22 mouse cellular contexts compared by ENCODE assay signal in the genomic region with DNA sequence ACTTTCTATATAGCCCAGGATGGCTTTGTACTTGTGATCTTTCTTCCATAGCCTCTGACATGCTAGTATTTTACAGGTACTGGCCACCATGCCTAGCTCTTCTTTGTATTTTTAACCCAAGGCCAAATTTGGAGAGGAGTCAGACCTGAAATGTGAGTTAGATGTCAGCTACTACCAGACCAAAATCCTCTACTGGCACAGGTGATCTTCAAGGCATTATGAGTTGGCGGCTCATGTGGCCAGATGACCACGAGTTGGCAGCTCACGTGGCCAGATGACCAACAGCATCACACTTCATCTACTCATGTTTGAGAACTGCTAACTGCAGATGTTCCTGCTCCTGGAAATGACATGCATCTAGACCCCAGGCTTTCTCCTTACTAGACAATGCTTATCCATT. TPM values are rescaled to one million over a fixed set of nuclear protein-coding genes. Genes with fewer than 3 reads are reported as not detected.
DNase-seq lines count a peak whose midpoint lies in the region; ATAC-seq lines count a peak whose summit lies in the region.
"Had no signal": no experiment of that assay in that cellular context is flagged by ENCODE, and none has a peak within 500 bp of the region (broad histone marks: within the 10 kb centered on the region; RNA-seq: fewer than 3 reads in every experiment).

No protein-coding gene starts in this region.

- DNase-seq in heart, adult 11 months, result peak; percentile 66
- peak; percentile 52 for DNase-seq in fat pad, adult 2 months (ENCODE audit: extremely low read depth, low read depth, low spot score)
- DNase-seq in gonadal fat pad, adult 2 months (ENCODE audit: low read depth), result peak; percentile 49
- no peak for DNase-seq in layer of hippocampus, postnatal 36 days
- DNase-seq: adrenal gland, adult 2 months; adrenal gland, adult 8-10 months; adrenal gland, postnatal 10 days; adrenal gland, postnatal 14 days; adrenal gland, postnatal 25 days; adrenal gland, postnatal 36 days; B cell, adult 2 months; cerebellum, adult 11 months; cerebellum, adult 11-12 months; cerebellum, adult 18-20 months; cerebellum, adult 2 months had no signal

- no peaks in the 10 kb centered on the region for H3K27me3 ChIP-seq in heart, embryonic 11.5 days (ENCODE audit: control insufficient read depth, insufficient read depth, low read length)
- H3K27me3 ChIP-seq: CH12.LX, Patski had no signal

- no peaks in the 10 kb centered on the region for H3K36me3 ChIP-seq in heart, embryonic 11.5 days (ENCODE audit: control insufficient read depth, insufficient read depth, low read length)
- H3K36me3 ChIP-seq: G1E had no signal

- no peak overlapping the region for H3K4me3 ChIP-seq in heart, embryonic 11.5 days (ENCODE audit: low read depth, low read length)

- WGBS in heart, embryonic 11.5 days (ENCODE audit: insufficient replicate concordance), result 82% methylated on average over 3 of the region's 3 CpGs

- no peak overlapping the region for H3K27ac ChIP-seq in heart, embryonic 11.5 days (ENCODE audit: low read depth, low read length)

- H3K9me3 ChIP-seq in heart, embryonic 11.5 days (replicated peaks; ENCODE audit: control insufficient read depth, low read length), result no peaks in the 10 kb centered on the region
- H3K9me3 ChIP-seq: G1E had no signal

- H3K9ac ChIP-seq in heart, embryonic 11.5 days (ENCODE audit: low read depth, low read length), result no peak overlapping the region

- H3K4me1 ChIP-seq in heart, embryonic 11.5 days (ENCODE audit: control insufficient read depth, insufficient read depth, low read length), result no peaks in the 10 kb centered on the region

- no peak for ATAC-seq in heart, embryonic 11.5 days (replicated peaks; ENCODE audit: insufficient number of reproducible peaks, low FRiP score, low TSS enrichment)
- no peak for ATAC-seq in activated CD4-positive, CD25-positive, alpha-beta regulatory T cell, adult 4 months
- ATAC-seq: CD4-positive, CD25-positive, alpha-beta regulatory T cell, adult 4 months; Patski had no signal

- H3K4me2 ChIP-seq in heart, embryonic 11.5 days, result no peak overlapping the region

RNA-seq across cellular contexts. Expression of gene 2010109A12Rik, which starts 12.1 kb away (rescaled TPM):
- 1.2 and 1.6 TPM in 2 replicates for polyA plus RNA-seq in heart, embryonic 11.5 days (2014; fragmentation: Nextera tagmentation; extraction: Ambion mirVana)
- 0.26 and 1.0 TPM in 2 replicates for polyA plus RNA-seq in gonadal fat pad, adult 2 months (2012; rRNA removed)
- 1 to 10 TPM; 1.9 to 2.4 TPM for total RNA-seq in layer of hippocampus, postnatal 36 days (2021)
- under 1 TPM; 0.37 to 0.57 TPM for polyA plus RNA-seq in activated CD4-positive, CD25-positive, alpha-beta regulatory T cell, adult 4 months (2017; shearing (Covaris generic))
- polyA plus RNA-seq: adrenal gland, adult 2 months; C2C12 had no signal

RNA-seq across cellular contexts. Expression of gene Ccni, which starts 12.1 kb away (rescaled TPM):
- polyA plus RNA-seq in heart, embryonic 11.5 days (2014; fragmentation: Nextera tagmentation; extraction: Ambion mirVana), result 96.5 and 99.1 TPM in 2 replicates
- polyA plus RNA-seq in gonadal fat pad, adult 2 months (2012; rRNA removed), result 131 and 158 TPM in 2 replicates
- total RNA-seq in layer of hippocampus, postnatal 36 days (2021), result 100 to 1,000 TPM; 261 to 273 TPM
- polyA plus RNA-seq in activated CD4-positive, CD25-positive, alpha-beta regulatory T cell, adult 4 months (2017; shearing (Covaris generic)), result 10 to 100 TPM; 72.4 to 79.4 TPM

RNA-seq across cellular contexts. Expression of gene Ccng2, which starts 48.7 kb away (rescaled TPM):
- polyA plus RNA-seq in heart, embryonic 11.5 days (2014; fragmentation: Nextera tagmentation; extraction: Ambion mirVana), result 39.5 and 44.0 TPM in 2 replicates
- 20.9 and 24.9 TPM in 2 replicates for polyA plus RNA-seq in gonadal fat pad, adult 2 months (2012; rRNA removed)
- total RNA-seq in layer of hippocampus, postnatal 36 days (2021), result 10 to 100 TPM; 49.1 to 54.8 TPM
- 10 to 100 TPM; 35.7 to 37.0 TPM for polyA plus RNA-seq in activated CD4-positive, CD25-positive, alpha-beta regulatory T cell, adult 4 months (2017; shearing (Covaris generic))

Comparison
In these comparisons a context has a peak if more than half of its experiments do, and no peak if none do; other contexts are left out.
1. DNase-seq: peak in heart, adult 11 months (single experiment), fat pad, adult 2 months (single experiment) and gonadal fat pad, adult 2 months (single experiment); none in layer of hippocampus, postnatal 36 days (0 of 2).